Mouse (Mus musculus): ENCODE results near the gene Macrod1. TPM values are rescaled to one million over a fixed set of nuclear protein-coding genes. Genes with fewer than 3 reads are reported as not detected.

Macrod1 gene
- polyA plus RNA-seq, 1 experiment = 13.4 TPM

DNA sequence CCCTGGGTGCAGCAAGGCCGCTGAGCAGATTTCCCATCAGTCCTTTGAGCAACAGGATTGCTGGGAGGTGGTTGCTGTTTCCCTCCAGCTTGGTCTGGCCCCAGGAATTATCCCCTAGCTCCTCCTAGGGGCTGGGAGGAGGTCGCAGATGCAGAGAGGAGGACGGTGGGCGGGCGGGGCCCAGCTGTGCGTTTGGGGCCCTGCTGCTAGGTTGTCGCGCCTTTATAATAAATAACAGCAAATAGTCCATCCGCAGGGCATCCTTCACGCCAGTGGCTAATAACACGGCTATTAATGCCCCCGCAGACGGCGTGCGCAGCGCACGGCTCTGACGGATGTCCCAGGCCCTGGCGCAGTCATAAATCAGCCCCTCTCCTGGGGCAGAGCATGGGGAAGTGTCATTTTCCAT, 47.4 kb downstream of the Macrod1 start:
- WGBS = 86% methylated on average over 19 of the region's 19 CpGs
- Histone ChIP-seq H3K36me3 (ENCODE audit: control insufficient read depth, insufficient read depth, low read length) (no peaks in the 10 kb centered on the region), H3K27ac (ENCODE audit: insufficient read depth, low read length) (no peak overlapping the region), H3K4me3 (ENCODE audit: extremely low read depth, insufficient read depth, insufficient read length) (no peak overlapping the region), H3K4me1 (ENCODE audit: control insufficient read depth, insufficient read depth, insufficient read length) (peaks cover 12% of the 10 kb centered on the region; the same call in 1 of the 2 replicates), H3K27me3 (ENCODE audit: control insufficient read depth, insufficient read depth, low read length) (no peaks in the 10 kb centered on the region)
- no peak for DNase-seq (ENCODE audit: low read depth in 1 of 2, low spot score in 2 of 2)
- TF ChIP-seq CTCF (IDR thresholded peaks at IDR 0.05; ENCODE audit: extremely low read depth, insufficient read depth, insufficient read length, insufficient replicate concordance) (no peak), POLR2A (IDR thresholded peaks at IDR 0.05; ENCODE audit: low read depth, low read length) (no peak)

DNA sequence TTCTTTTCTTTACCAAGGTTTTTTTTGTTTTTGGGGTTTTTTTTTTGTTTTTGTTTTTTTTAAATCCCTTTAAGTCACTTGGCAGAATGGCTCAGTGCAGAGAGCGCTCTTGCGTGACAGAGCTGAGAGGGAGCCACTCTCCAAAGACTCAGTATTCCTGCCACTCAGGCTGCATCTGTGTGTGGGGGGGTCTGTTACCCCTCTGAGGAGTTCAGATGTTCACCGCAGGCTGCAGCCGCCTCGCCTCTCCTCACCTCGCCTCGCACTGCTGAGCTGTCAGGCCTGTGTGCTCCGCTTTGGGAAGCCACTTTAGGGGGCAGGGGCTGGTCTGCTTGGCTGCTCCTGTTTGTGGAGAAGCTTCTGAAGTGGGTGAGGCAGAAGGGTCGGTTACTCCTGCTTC, 48.9 kb downstream of the Macrod1 start, which contains the start of gene Flrt1:
Gene Flrt1 (minus strand): TSS at position 186 of the 400 bp plus-strand sequence.
- no peak for DNase-seq (ENCODE audit: low read depth in 1 of 2, low spot score in 2 of 2)
- Histone ChIP-seq H3K27ac (ENCODE audit: insufficient read depth, low read length) (no peak within 1 kb of the TSS), H3K4me1 (ENCODE audit: control insufficient read depth, insufficient read depth, insufficient read length) (peaks cover 12% of the 10 kb centered on the region; the same call in 1 of the 2 replicates), H3K4me3 (ENCODE audit: extremely low read depth, insufficient read depth, insufficient read length) (no peak within 1 kb of the TSS), H3K36me3 (ENCODE audit: control insufficient read depth, insufficient read depth, low read length) (no peaks in the 10 kb centered on the region), H3K27me3 (ENCODE audit: control insufficient read depth, insufficient read depth, low read length) (no peaks in the 10 kb centered on the region)
- TF ChIP-seq POLR2A (IDR thresholded peaks at IDR 0.05; ENCODE audit: low read depth, low read length) = no peak
- no peak for TF ChIP-seq CTCF (IDR thresholded peaks at IDR 0.05; ENCODE audit: extremely low read depth, insufficient read depth, insufficient read length, insufficient replicate concordance)
- 47% methylated on average over 9 of the region's 9 CpGs for WGBS

DNA sequence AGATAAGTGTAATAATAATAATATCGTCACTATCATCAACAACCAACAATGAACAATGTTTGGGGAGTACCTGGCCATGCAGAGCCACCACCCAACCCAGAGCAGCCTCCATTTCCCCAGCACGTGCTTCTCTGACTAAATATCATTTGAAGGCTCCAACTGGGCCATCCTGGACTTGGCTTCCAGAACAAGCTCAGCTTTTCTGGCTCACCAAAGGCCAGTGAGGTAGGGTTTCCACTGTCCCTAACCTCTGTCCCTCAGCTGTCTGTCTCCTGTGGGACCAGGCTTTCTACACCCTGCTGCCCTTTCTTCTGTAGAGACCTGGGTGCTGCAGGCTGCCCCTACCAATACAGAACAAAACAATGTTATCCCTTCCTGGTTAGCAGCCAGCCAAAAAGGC, 50.0 kb downstream of the Macrod1 start:
- H3K27me3 ChIP-seq (ENCODE audit: control insufficient read depth, insufficient read depth, low read length) = no peaks in the 10 kb centered on the region
- no peak overlapping the region for H3K4me3 ChIP-seq (ENCODE audit: extremely low read depth, insufficient read depth, insufficient read length)
- no peak for DNase-seq (ENCODE audit: low read depth in 1 of 2, low spot score in 2 of 2)
- H3K4me1 ChIP-seq (ENCODE audit: control insufficient read depth, insufficient read depth, insufficient read length) = peaks cover 12% of the 10 kb centered on the region; the same call in 1 of the 2 replicates
- WGBS = 83% methylated on average over 2 of the region's 2 CpGs
- H3K27ac ChIP-seq (ENCODE audit: insufficient read depth, low read length) = no peak overlapping the region
- H3K36me3 ChIP-seq (ENCODE audit: control insufficient read depth, insufficient read depth, low read length) = no peaks in the 10 kb centered on the region
- TF ChIP-seq CTCF (IDR thresholded peaks at IDR 0.05; ENCODE audit: extremely low read depth, insufficient read depth, insufficient read length, insufficient replicate concordance) (no peak), POLR2A (IDR thresholded peaks at IDR 0.05; ENCODE audit: low read depth, low read length) (no peak)

DNA sequence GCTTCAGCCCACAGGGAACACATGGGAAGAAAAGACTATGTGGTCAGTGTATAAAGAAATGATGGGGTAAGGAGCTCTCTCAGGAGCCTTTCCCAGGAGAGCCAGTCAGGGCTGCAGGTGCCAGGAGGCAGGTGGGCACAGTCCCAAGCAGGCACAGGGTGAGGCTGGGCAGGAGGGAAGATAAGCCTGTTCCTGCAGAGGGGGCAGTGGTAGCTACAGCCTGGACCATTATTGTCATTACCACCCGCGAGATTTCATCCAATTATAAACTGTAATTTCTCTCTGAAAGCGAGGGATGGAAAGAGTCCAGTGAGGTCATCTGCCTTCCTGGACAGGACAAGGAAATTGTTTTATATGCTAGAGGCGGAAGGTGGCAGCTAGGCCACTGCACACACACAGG, 50.6 kb downstream of the Macrod1 start:
- no peaks in the 10 kb centered on the region for H3K27me3 ChIP-seq (ENCODE audit: control insufficient read depth, insufficient read depth, low read length)
- 93% methylated on average over 4 of the region's 4 CpGs for WGBS
- DNase-seq (ENCODE audit: low read depth in 1 of 2, low spot score in 2 of 2) = no peak
- H3K4me1 ChIP-seq (ENCODE audit: control insufficient read depth, insufficient read depth, insufficient read length) = peaks cover 12% of the 10 kb centered on the region; the same call in 1 of the 2 replicates
- H3K4me3 ChIP-seq (ENCODE audit: extremely low read depth, insufficient read depth, insufficient read length) = no peak overlapping the region
- TF ChIP-seq POLR2A (IDR thresholded peaks at IDR 0.05; ENCODE audit: low read depth, low read length) = no peak
- no peak for TF ChIP-seq CTCF (IDR thresholded peaks at IDR 0.05; ENCODE audit: extremely low read depth, insufficient read depth, insufficient read length, insufficient replicate concordance)
- no peak overlapping the region for H3K27ac ChIP-seq (ENCODE audit: insufficient read depth, low read length)
- no peaks in the 10 kb centered on the region for H3K36me3 ChIP-seq (ENCODE audit: control insufficient read depth, insufficient read depth, low read length)

DNA sequence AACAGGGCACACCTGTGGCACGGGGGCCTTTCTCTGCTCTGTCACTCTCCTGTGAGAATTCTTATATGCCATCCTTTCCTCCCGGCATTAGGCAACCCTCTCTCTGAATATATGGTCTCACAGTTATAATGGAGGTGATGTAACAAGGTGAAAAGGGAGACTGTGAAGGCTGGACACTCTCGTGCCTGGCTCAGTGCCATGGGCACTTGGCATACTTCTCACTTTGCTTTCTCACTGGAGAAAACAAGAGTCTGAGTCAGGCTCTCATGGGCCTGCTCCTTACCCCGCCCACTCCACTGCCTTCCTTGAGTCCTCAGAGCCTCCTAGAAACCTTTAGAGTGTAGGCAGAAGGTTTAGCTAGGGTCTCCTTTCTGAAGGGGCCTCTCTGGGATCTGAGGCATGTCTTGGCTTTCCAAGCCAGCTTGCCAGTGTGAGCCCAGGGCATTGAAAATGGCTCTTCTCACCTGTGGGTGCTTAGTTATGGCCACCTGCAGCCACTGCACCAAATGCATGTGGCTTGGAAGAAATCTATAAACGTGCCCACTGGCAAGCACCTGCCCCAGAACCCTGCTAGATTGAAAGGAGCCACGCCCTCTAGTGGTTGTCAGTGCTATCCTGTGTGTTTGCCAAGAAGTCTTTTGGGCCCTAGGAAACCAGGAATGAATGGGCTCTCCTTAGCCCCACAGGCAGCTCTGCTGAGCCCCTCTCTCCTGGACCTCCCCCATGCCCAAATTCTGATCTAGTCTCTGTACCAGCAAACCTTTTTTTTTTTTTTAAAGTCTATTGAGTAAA, 51.7 kb downstream of the Macrod1 start:
- WGBS = 61% methylated on average over 6 of the region's 6 CpGs
- H3K27me3 ChIP-seq (ENCODE audit: control insufficient read depth, insufficient read depth, low read length) = no peaks in the 10 kb centered on the region
- no peak overlapping the region for H3K4me3 ChIP-seq (ENCODE audit: extremely low read depth, insufficient read depth, insufficient read length)
- H3K27ac ChIP-seq (ENCODE audit: insufficient read depth, low read length) = no peak overlapping the region
- H3K4me1 ChIP-seq (ENCODE audit: control insufficient read depth, insufficient read depth, insufficient read length) = peaks cover 8% of the 10 kb centered on the region; the same call in 1 of the 2 replicates
- no peaks in the 10 kb centered on the region for H3K36me3 ChIP-seq (ENCODE audit: control insufficient read depth, insufficient read depth, low read length)
- no peak for DNase-seq (ENCODE audit: low read depth in 1 of 2, low spot score in 2 of 2)
- TF ChIP-seq CTCF (IDR thresholded peaks at IDR 0.05; ENCODE audit: extremely low read depth, insufficient read depth, insufficient read length, insufficient replicate concordance) = peak; percentile 24; the same call in 1 of the 2 replicates
- TF ChIP-seq POLR2A (IDR thresholded peaks at IDR 0.05; ENCODE audit: low read depth, low read length) = no peak

DNA sequence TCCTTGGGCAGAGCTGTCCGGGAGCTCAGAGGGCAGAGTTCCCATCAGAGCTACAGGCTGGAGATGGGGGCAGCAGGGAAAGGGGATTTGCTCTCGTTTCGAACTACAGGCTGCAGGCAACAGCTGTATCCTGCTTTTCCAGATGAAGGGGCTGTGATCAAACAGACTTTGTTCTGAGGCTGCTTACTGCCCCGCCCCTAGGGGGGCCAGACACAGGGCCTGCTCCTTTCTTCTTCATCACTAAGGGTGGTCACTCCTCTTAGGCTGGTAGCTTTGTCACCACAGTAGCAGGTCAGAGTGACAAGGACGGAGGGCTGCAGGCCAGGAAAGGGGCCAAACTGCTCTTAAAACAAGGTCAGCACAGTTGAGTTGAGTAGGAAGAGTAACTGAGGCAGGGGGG, 53.5 kb downstream of the Macrod1 start:
- Histone ChIP-seq H3K4me1 (ENCODE audit: control insufficient read depth, insufficient read depth, insufficient read length) (peaks cover 4% of the 10 kb centered on the region; the same call in 1 of the 2 replicates), H3K27ac (ENCODE audit: insufficient read depth, low read length) (no peak overlapping the region), H3K36me3 (ENCODE audit: control insufficient read depth, insufficient read depth, low read length) (no peaks in the 10 kb centered on the region), H3K4me3 (ENCODE audit: extremely low read depth, insufficient read depth, insufficient read length) (no peak overlapping the region), H3K27me3 (ENCODE audit: control insufficient read depth, insufficient read depth, low read length) (no peaks in the 10 kb centered on the region)
- TF ChIP-seq POLR2A (IDR thresholded peaks at IDR 0.05; ENCODE audit: low read depth, low read length) (no peak), CTCF (IDR thresholded peaks at IDR 0.05; ENCODE audit: extremely low read depth, insufficient read depth, insufficient read length, insufficient replicate concordance) (no peak)
- DNase-seq (ENCODE audit: low read depth in 1 of 2, low spot score in 2 of 2) = no peak
- 48% methylated on average over 5 of the region's 5 CpGs for whole genome bisulfite sequencing

DNA sequence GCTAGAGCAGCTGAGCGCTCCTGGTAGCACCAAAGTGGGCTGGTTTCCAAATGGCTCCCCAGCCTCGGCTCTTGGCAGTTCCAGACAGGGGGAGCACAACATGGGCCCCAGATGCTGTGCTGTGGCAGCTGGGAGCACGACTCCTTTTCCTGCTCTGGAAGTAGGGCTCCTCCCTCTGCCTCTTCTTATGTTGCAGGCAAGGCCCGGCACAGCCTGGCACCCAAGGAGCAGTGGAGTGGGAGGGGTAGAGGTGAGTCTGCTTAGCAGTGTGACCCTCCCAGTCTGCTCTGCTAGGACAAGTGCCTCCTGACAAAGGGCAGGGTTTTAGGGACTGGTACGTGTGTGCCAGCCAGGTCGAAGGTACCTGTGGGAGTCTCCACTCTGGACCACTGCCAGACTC, 54.3 kb downstream of the Macrod1 start:
- Histone ChIP-seq H3K27ac (ENCODE audit: insufficient read depth, low read length) (no peak overlapping the region), H3K4me1 (ENCODE audit: control insufficient read depth, insufficient read depth, insufficient read length) (peaks cover under 1% of the 10 kb centered on the region; the same call in 1 of the 2 replicates), H3K4me3 (ENCODE audit: extremely low read depth, insufficient read depth, insufficient read length) (no peak overlapping the region), H3K27me3 (ENCODE audit: control insufficient read depth, insufficient read depth, low read length) (no peaks in the 10 kb centered on the region), H3K36me3 (ENCODE audit: control insufficient read depth, insufficient read depth, low read length) (no peaks in the 10 kb centered on the region)
- WGBS = 81% methylated on average over 6 of the region's 6 CpGs
- TF ChIP-seq POLR2A (IDR thresholded peaks at IDR 0.05; ENCODE audit: low read depth, low read length) (no peak), CTCF (IDR thresholded peaks at IDR 0.05; ENCODE audit: extremely low read depth, insufficient read depth, insufficient read length, insufficient replicate concordance) (no peak)
- DNase-seq (ENCODE audit: low read depth in 1 of 2, low spot score in 2 of 2) = no peak

All from spleen, adult 2 months (tissue).